In the genomic region with DNA sequence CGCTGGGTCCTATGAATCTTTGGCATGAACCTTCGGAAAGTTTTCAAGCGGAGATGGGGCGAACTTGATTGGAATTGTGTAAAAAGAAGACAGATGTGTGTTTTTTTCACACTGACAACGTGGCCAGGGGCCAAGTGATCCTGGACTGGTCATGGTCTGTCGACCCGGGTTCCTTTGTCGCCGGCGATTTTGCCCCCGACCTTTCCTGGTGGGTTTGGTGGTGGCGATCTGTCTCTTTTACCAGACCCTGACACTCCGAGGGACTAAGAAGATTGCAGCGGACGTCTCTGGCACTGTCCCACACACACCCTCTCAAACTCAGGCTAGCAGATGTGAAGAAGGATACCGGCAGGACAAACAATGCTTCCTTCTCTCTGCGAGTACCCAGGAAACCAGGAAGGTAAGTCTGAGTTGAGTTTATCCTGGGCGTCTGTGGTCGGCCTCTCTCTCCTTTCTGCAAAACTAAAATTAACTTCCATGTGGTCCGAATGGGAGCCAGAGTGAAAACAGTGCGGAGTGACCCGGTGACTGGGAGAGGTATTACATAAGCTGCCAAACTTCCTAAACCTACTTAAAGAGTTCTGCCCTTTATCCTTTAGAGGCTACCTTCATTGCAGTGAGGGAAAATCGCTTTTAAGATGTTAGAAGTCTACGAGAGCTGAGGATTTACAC, we compare ENCODE assay signal across 8 mouse cellular contexts. TPM values are rescaled to one million over a fixed set of nuclear protein-coding genes. Genes with fewer than 3 reads are reported as not detected.
DNase-seq lines count a peak whose midpoint lies in the region; ATAC-seq and TF ChIP-seq lines count a peak whose summit lies in the region.

No protein-coding gene starts in this region.

- H3K4me1 ChIP-seq in megakaryocyte, embryonic 14.5 days = peaks cover 22% of the 10 kb centered on the region
- H3K4me1 ChIP-seq in forebrain, postnatal 0 days (ENCODE audit: insufficient read depth) = no peaks in the 10 kb centered on the region
- H3K4me1 ChIP-seq in hindbrain, embryonic 14.5 days (replicated peaks; ENCODE audit: control insufficient read depth, insufficient read depth, low read length) = peaks cover 17% of the 10 kb centered on the region
- H3K4me1 ChIP-seq in liver, embryonic 12.5 days = no peaks in the 10 kb centered on the region
- H3K4me1 ChIP-seq in neural tube, embryonic 15.5 days = peaks cover 21% of the 10 kb centered on the region

- WGBS in forebrain, postnatal 0 days = 12% methylated on average over 24 of the region's 24 CpGs
- 9% methylated on average over 24 of the region's 24 CpGs for WGBS in hindbrain, embryonic 14.5 days
- 9% methylated on average over 24 of the region's 24 CpGs for WGBS in liver, embryonic 12.5 days (ENCODE audit: insufficient replicate concordance)
- 10% methylated on average over 24 of the region's 24 CpGs for WGBS in neural tube, embryonic 15.5 days

- DNase-seq in forebrain, postnatal 0 days = no peak
- DNase-seq in hindbrain, embryonic 14.5 days (ENCODE audit: low spot score) = no peak
- DNase-seq in left cerebral cortex, adult 11 months (ENCODE audit: low spot score) = no peak
- DNase-seq in frontal cortex, postnatal 36 days (ENCODE audit: low spot score in 2 of 2) = no peak

- H3K36me3 ChIP-seq in megakaryocyte, embryonic 14.5 days (replicated peaks; ENCODE audit: low read length) = no peaks in the 10 kb centered on the region
- no peaks in the 10 kb centered on the region for H3K36me3 ChIP-seq in forebrain, postnatal 0 days (ENCODE audit: insufficient read depth)
- no peaks in the 10 kb centered on the region for H3K36me3 ChIP-seq in hindbrain, embryonic 14.5 days (replicated peaks; ENCODE audit: control insufficient read depth, insufficient read depth)
- H3K36me3 ChIP-seq in liver, embryonic 12.5 days = no peaks in the 10 kb centered on the region
- H3K36me3 ChIP-seq in neural tube, embryonic 15.5 days = no peaks in the 10 kb centered on the region

- H3K27me3 ChIP-seq in megakaryocyte, embryonic 14.5 days (replicated peaks) = peaks cover 31% of the 10 kb centered on the region
- peaks cover 12% of the 10 kb centered on the region for H3K27me3 ChIP-seq in forebrain, postnatal 0 days (ENCODE audit: insufficient read depth, low read length)
- peaks cover 31% of the 10 kb centered on the region for H3K27me3 ChIP-seq in hindbrain, embryonic 14.5 days (ENCODE audit: control insufficient read depth, insufficient read depth, low read length)
- H3K27me3 ChIP-seq in liver, embryonic 12.5 days (replicated peaks) = peaks cover 25% of the 10 kb centered on the region
- peaks cover 31% of the 10 kb centered on the region for H3K27me3 ChIP-seq in neural tube, embryonic 15.5 days (replicated peaks)

- no peaks in the 10 kb centered on the region for H3K9me3 ChIP-seq in megakaryocyte, embryonic 14.5 days
- H3K9me3 ChIP-seq in forebrain, postnatal 0 days (ENCODE audit: low read length) = no peaks in the 10 kb centered on the region
- H3K9me3 ChIP-seq in hindbrain, embryonic 14.5 days (ENCODE audit: control insufficient read depth, low read length) = no peaks in the 10 kb centered on the region
- H3K9me3 ChIP-seq in liver, embryonic 12.5 days (replicated peaks) = no peaks in the 10 kb centered on the region
- no peaks in the 10 kb centered on the region for H3K9me3 ChIP-seq in neural tube, embryonic 15.5 days (replicated peaks)

- H3K27ac ChIP-seq in forebrain, postnatal 0 days (ENCODE audit: low read depth, low read length) = no peak overlapping the region
- H3K27ac ChIP-seq in hindbrain, embryonic 14.5 days = no peak overlapping the region
- no peak overlapping the region for H3K27ac ChIP-seq in liver, embryonic 12.5 days
- no peak overlapping the region for H3K27ac ChIP-seq in neural tube, embryonic 15.5 days (replicated peaks)

- peak overlapping the region; percentile 99 for H3K4me2 ChIP-seq in forebrain, postnatal 0 days (ENCODE audit: low read depth)
- peak overlapping the region; percentile 94 for H3K4me2 ChIP-seq in hindbrain, embryonic 14.5 days (replicated peaks)
- H3K4me2 ChIP-seq in liver, embryonic 12.5 days = peak overlapping the region; percentile 66
- H3K4me2 ChIP-seq in neural tube, embryonic 15.5 days = peak overlapping the region; percentile 95

- H3K9ac ChIP-seq in forebrain, postnatal 0 days = no peak overlapping the region; the same call in 1 of the 2 replicates
- H3K9ac ChIP-seq in hindbrain, embryonic 14.5 days = peak overlapping the region; percentile 38; the same call in 1 of the 2 replicates
- H3K9ac ChIP-seq in liver, embryonic 12.5 days = peak overlapping the region; percentile 9; the same call in 1 of the 2 replicates
- H3K9ac ChIP-seq in neural tube, embryonic 15.5 days (replicated peaks) = peak overlapping the region; percentile 8; the same call in 1 of the 2 replicates

- ATAC-seq in megakaryocyte, adult 5-6 weeks (ENCODE audit: poor library complexity, severe bottlenecking) = no peak
- ATAC-seq in forebrain, postnatal 0 days = no peak
- no peak for ATAC-seq in hindbrain, embryonic 14.5 days (ENCODE audit: low FRiP score)
- ATAC-seq in liver, embryonic 12.5 days = no peak
- no peak for ATAC-seq in neural tube, embryonic 15.5 days (ENCODE audit: low FRiP score)

- no peak for TF ChIP-seq CTCF in forebrain, postnatal 0 days (IDR thresholded peaks at IDR 0.05; ENCODE audit: low read depth)

- H3K4me3 ChIP-seq in megakaryocyte, embryonic 14.5 days (replicated peaks) = peak overlapping the region; percentile 91
- peak overlapping the region; percentile 46 for H3K4me3 ChIP-seq in forebrain, postnatal 0 days (ENCODE audit: low read depth, low read length)
- peak overlapping the region; percentile 41 for H3K4me3 ChIP-seq in hindbrain, embryonic 14.5 days (replicated peaks; ENCODE audit: low read length)
- peak overlapping the region; percentile 47 for H3K4me3 ChIP-seq in liver, embryonic 12.5 days
- H3K4me3 ChIP-seq in neural tube, embryonic 15.5 days (replicated peaks) = peak overlapping the region; percentile 45

RNA-seq across cellular contexts. Expression of a gene that starts 1.1 kb away (rescaled TPM):
- 0.17 TPM in 1 of 2 replicates, not detected in the other for polyA plus RNA-seq in megakaryocyte, embryonic 14.5 days (2012; ENCODE audit: insufficient read depth, low replicate concordance)
- total RNA-seq in megakaryocyte, adult 5-6 weeks (2015) = 0.22 and 1.3 TPM in 2 replicates
- total RNA-seq in megakaryocyte, adult 5-6 weeks (2017) = 0.99 and 1.3 TPM in 2 replicates
- 3.9 and 6.5 TPM in 2 replicates for total RNA-seq in forebrain, postnatal 0 days (2014; rRNA removed)
- 2.4 and 2.5 TPM in 2 replicates for polyA plus RNA-seq in forebrain, postnatal 0 days (2015; fragmentation: Nextera tagmentation; extraction: Ambion mirVana)
- polyA plus RNA-seq in hindbrain, embryonic 14.5 days (2014; fragmentation: Nextera tagmentation; extraction: Ambion mirVana) = 5.0 and 5.4 TPM in 2 replicates
- polyA plus RNA-seq in liver, embryonic 12.5 days (2016; fragmentation: Nextera tagmentation; extraction: Ambion mirVana) = 3.6 and 4.1 TPM in 2 replicates
- polyA plus RNA-seq in neural tube, embryonic 15.5 days (2015; fragmentation: Nextera tagmentation; extraction: Ambion mirVana) = 2.7 and 3.6 TPM in 2 replicates

RNA-seq across cellular contexts. Expression of a gene that starts 37.4 kb away (rescaled TPM):
- 6.9 TPM in 1 of 2 replicates, not detected in the other for polyA plus RNA-seq in megakaryocyte, embryonic 14.5 days (2012; ENCODE audit: insufficient read depth, low replicate concordance)
- total RNA-seq in megakaryocyte, adult 5-6 weeks (2015) = 45.5 and 57.5 TPM in 2 replicates
- 50.6 and 51.9 TPM in 2 replicates for total RNA-seq in megakaryocyte, adult 5-6 weeks (2017)
- 18.2 and 25.7 TPM in 2 replicates for total RNA-seq in forebrain, postnatal 0 days (2014; rRNA removed)
- 42.0 and 43.5 TPM in 2 replicates for polyA plus RNA-seq in forebrain, postnatal 0 days (2015; fragmentation: Nextera tagmentation; extraction: Ambion mirVana)
- polyA plus RNA-seq in hindbrain, embryonic 14.5 days (2014; fragmentation: Nextera tagmentation; extraction: Ambion mirVana) = 36.8 and 40.4 TPM in 2 replicates
- polyA plus RNA-seq in liver, embryonic 12.5 days (2016; fragmentation: Nextera tagmentation; extraction: Ambion mirVana) = 21.8 and 24.9 TPM in 2 replicates
- 38.7 and 45.5 TPM in 2 replicates for polyA plus RNA-seq in neural tube, embryonic 15.5 days (2015; fragmentation: Nextera tagmentation; extraction: Ambion mirVana)

Comparison
In these comparisons a context has a peak if more than half of its experiments do, and no peak if none do; other contexts are left out.
1. H3K4me3 ChIP-seq: peak in every context shown above with its lines; median percentile 91 in megakaryocyte, embryonic 14.5 days; 47 in liver, embryonic 12.5 days; 46 in forebrain, postnatal 0 days; 45 in neural tube, embryonic 15.5 days; 41 in hindbrain, embryonic 14.5 days.